Mouse (Mus musculus): ENCODE data around the gene Pm20d2. TPM values are rescaled to one million over a fixed set of nuclear protein-coding genes. Genes with fewer than 3 reads are reported as not detected.

Pm20d2 gene
- total and polyA plus RNA-seq, 2 experiments: 3.6 to 7.3 TPM

DNA sequence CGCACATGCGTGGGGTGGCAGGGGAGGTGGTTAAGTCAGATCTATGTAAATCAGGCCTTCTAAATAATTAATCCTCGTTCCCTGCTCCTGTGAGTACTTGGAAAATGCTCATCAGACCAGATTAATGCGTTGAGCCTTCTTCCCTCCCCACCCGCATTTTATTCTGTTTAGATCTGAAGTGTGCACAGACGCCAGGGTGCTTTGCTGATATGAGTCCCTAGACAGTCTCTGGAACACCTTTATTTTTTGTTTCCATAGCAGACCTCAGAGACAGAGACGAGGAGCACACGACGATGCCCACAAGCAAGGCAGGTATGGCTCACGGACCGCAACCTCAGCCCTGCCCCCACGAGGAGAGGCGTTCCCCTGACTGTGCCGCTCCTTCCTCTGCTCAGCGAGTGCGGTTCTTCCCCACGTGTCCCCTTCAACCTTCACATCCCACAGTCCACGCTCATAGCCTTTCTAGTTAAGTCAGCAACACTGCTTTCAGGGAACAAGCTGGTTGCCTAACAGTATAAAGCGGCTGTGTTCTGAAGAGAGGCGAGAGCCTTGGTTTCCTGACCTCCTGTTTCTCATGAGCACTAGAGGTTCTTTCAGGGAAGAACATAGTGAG, 42.8 kb downstream of the Pm20d2 start:
- no peak for DNase-seq (ENCODE audit: extremely low read depth, low read depth, low spot score)
- H3K27ac ChIP-seq (replicated peaks; ENCODE audit: insufficient read depth, low read depth, low read length): no peak overlapping the region
- 0 out of 2 replicates have a peak, but pooled peaks cover 2% of the 10 kb centered on the region for H3K27me3 ChIP-seq (ENCODE audit: control insufficient read depth, insufficient read depth, low read length)
- no peaks in the 10 kb centered on the region for H3K79me2 ChIP-seq (ENCODE audit: control insufficient read depth, insufficient read depth, low read length)
- no peak overlapping the region for H3K4me3 ChIP-seq (ENCODE audit: insufficient read depth, low read depth, low read length)
- no peaks in the 10 kb centered on the region for H3K36me3 ChIP-seq (ENCODE audit: control insufficient read depth, insufficient read depth, low read length)
- no peaks in the 10 kb centered on the region for H3K4me1 ChIP-seq (ENCODE audit: control insufficient read depth, insufficient read depth, low read length)
- WGBS: 36% methylated on average over 20 of the region's 20 CpGs
- TF ChIP-seq POLR2A (IDR thresholded peaks at IDR 0.05; ENCODE audit: extremely low read depth, insufficient read depth, low read length) (no peak), CTCF (IDR thresholded peaks at IDR 0.05; ENCODE audit: low read depth, low read length) (no peak)
- H3K9ac ChIP-seq (ENCODE audit: low read depth, low read length): no peak overlapping the region

- 75% methylated on average over 11 of the region's 11 CpGs for WGBS
- no peaks in the 10 kb centered on the region for H3K4me1 ChIP-seq (ENCODE audit: control insufficient read depth, insufficient read depth, low read length)
- H3K79me2 ChIP-seq (ENCODE audit: control insufficient read depth, insufficient read depth, low read length): no peaks in the 10 kb centered on the region
- no peaks in the 10 kb centered on the region for H3K36me3 ChIP-seq (ENCODE audit: control insufficient read depth, insufficient read depth, low read length)
- TF ChIP-seq POLR2A (IDR thresholded peaks at IDR 0.05; ENCODE audit: extremely low read depth, insufficient read depth, low read length) (no peak), CTCF (IDR thresholded peaks at IDR 0.05; ENCODE audit: low read depth, low read length) (no peak)
- H3K27me3 ChIP-seq (ENCODE audit: control insufficient read depth, insufficient read depth, low read length): no peaks in the 10 kb centered on the region
- no peak for DNase-seq (ENCODE audit: extremely low read depth, low read depth, low spot score)
- H3K9ac ChIP-seq (ENCODE audit: low read depth, low read length): no peak within 1 kb of the TSS
- H3K4me3 ChIP-seq (ENCODE audit: insufficient read depth, low read depth, low read length): no peak within 1 kb of the TSS
- no peak within 1 kb of the TSS for H3K27ac ChIP-seq (replicated peaks; ENCODE audit: insufficient read depth, low read depth, low read length)
These were observed 57.3 kb downstream of the Pm20d2 start, which contains the start of gene Gabrr1 for GRCm38 (mm10) chr4:33132221-33132620. Gene Gabrr1 (plus strand): TSS chr4:33132521.

GRCm38 (mm10) chr4:33125409-33126084, 64.0 kb downstream of the Pm20d2 start:
- H3K36me3 ChIP-seq (ENCODE audit: control insufficient read depth, insufficient read depth, low read length): no peaks in the 10 kb centered on the region
- H3K4me3 ChIP-seq (ENCODE audit: insufficient read depth, low read depth, low read length): no peak overlapping the region
- WGBS: 60% methylated on average over 10 of the region's 10 CpGs
- H3K27me3 ChIP-seq (ENCODE audit: control insufficient read depth, insufficient read depth, low read length): no peaks in the 10 kb centered on the region
- no peak for DNase-seq (ENCODE audit: extremely low read depth, low read depth, low spot score)
- no peaks in the 10 kb centered on the region for H3K79me2 ChIP-seq (ENCODE audit: control insufficient read depth, insufficient read depth, low read length)
- H3K9ac ChIP-seq (ENCODE audit: low read depth, low read length): no peak overlapping the region
- no peak for TF ChIP-seq POLR2A (IDR thresholded peaks at IDR 0.05; ENCODE audit: extremely low read depth, insufficient read depth, low read length)
- TF ChIP-seq CTCF (IDR thresholded peaks at IDR 0.05; ENCODE audit: low read depth, low read length): no peak
- no peak overlapping the region for H3K27ac ChIP-seq (replicated peaks; ENCODE audit: insufficient read depth, low read depth, low read length)
- no peaks in the 10 kb centered on the region for H3K4me1 ChIP-seq (ENCODE audit: control insufficient read depth, insufficient read depth, low read length)

GRCm38 (mm10) chr4:33124493-33124892, 65.0 kb downstream of the Pm20d2 start:
- peak; percentile 27; the same call in 1 of the 2 replicates for TF ChIP-seq CTCF (IDR thresholded peaks at IDR 0.05; ENCODE audit: low read depth, low read length)
- TF ChIP-seq POLR2A (IDR thresholded peaks at IDR 0.05; ENCODE audit: extremely low read depth, insufficient read depth, low read length): no peak
- Histone ChIP-seq H3K36me3 (ENCODE audit: control insufficient read depth, insufficient read depth, low read length) (no peaks in the 10 kb centered on the region), H3K27ac (replicated peaks; ENCODE audit: insufficient read depth, low read depth, low read length) (no peak overlapping the region), H3K27me3 (ENCODE audit: control insufficient read depth, insufficient read depth, low read length) (no peaks in the 10 kb centered on the region), H3K79me2 (ENCODE audit: control insufficient read depth, insufficient read depth, low read length) (no peaks in the 10 kb centered on the region), H3K4me1 (ENCODE audit: control insufficient read depth, insufficient read depth, low read length) (no peaks in the 10 kb centered on the region), H3K4me3 (ENCODE audit: insufficient read depth, low read depth, low read length) (no peak overlapping the region), H3K9ac (ENCODE audit: low read depth, low read length) (no peak overlapping the region)
- no peak for DNase-seq (ENCODE audit: extremely low read depth, low read depth, low spot score)
- WGBS: 73% methylated on average over 6 of the region's 6 CpGs

Other genes starting within 250 kb of the Pm20d2 start
- 0.20 and 0.28 TPM in 2 replicates for gene Ankrd6, start 238.9 kb downstream of the Pm20d2 start, total RNA-seq (2014; rRNA removed)
- 0.07 TPM in 1 of 2 replicates, not detected in the other for gene Ankrd6, start 238.9 kb downstream of the Pm20d2 start, polyA plus RNA-seq (2012; rRNA removed)
- 1.5 and 1.6 TPM in 2 replicates for gene Rragd, start 206.7 kb downstream of the Pm20d2 start, total RNA-seq (2014; rRNA removed)
- 0.26 and 0.59 TPM in 2 replicates for gene Rragd, start 206.7 kb downstream of the Pm20d2 start, polyA plus RNA-seq (2012; rRNA removed)
- gene Ube2j1, start 158.3 kb downstream of the Pm20d2 start, total RNA-seq (2014; rRNA removed): 21.3 and 21.7 TPM in 2 replicates
- 11.1 and 13.1 TPM in 2 replicates for gene Ube2j1, start 158.3 kb downstream of the Pm20d2 start, polyA plus RNA-seq (2012; rRNA removed)
- gene Gabrr2, start 126.7 kb downstream of the Pm20d2 start, total RNA-seq (2014; rRNA removed): 0.20 and 0.46 TPM in 2 replicates
- 0.15 and 0.27 TPM in 2 replicates for gene Gabrr2, start 126.7 kb downstream of the Pm20d2 start, polyA plus RNA-seq (2012; rRNA removed)
- 0.20 TPM in 1 of 2 replicates, not detected in the other for gene Gabrr1, start 57.2 kb downstream of the Pm20d2 start, total RNA-seq (2014; rRNA removed)
- not detected in 2 replicates for gene Gabrr1, start 57.2 kb downstream of the Pm20d2 start, polyA plus RNA-seq (2012; rRNA removed)
- not detected in 2 replicates for gene Srsf12, start 19.3 kb upstream of the Pm20d2 start, total RNA-seq (2014; rRNA removed)
- gene Srsf12, start 19.3 kb upstream of the Pm20d2 start, polyA plus RNA-seq (2012; rRNA removed): 0.11 TPM in 1 of 2 replicates, not detected in the other
- gene Pnrc1, start 100.4 kb upstream of the Pm20d2 start, total RNA-seq (2014; rRNA removed): 29.6 and 35.0 TPM in 2 replicates
- 48.5 and 77.3 TPM in 2 replicates for gene Pnrc1, start 100.4 kb upstream of the Pm20d2 start, polyA plus RNA-seq (2012; rRNA removed)
- 5.8 and 6.8 TPM in 2 replicates for gene Rngtt, start 120.6 kb upstream of the Pm20d2 start, total RNA-seq (2014; rRNA removed)
- 1.3 TPM in 2 replicates for gene Rngtt, start 120.6 kb upstream of the Pm20d2 start, polyA plus RNA-seq (2012; rRNA removed)

Measured in liver, adult 2 months (tissue).